Mouse (Mus musculus): ENCODE measurements around the gene Xpo6.

The Xpo6 gene

DNA sequence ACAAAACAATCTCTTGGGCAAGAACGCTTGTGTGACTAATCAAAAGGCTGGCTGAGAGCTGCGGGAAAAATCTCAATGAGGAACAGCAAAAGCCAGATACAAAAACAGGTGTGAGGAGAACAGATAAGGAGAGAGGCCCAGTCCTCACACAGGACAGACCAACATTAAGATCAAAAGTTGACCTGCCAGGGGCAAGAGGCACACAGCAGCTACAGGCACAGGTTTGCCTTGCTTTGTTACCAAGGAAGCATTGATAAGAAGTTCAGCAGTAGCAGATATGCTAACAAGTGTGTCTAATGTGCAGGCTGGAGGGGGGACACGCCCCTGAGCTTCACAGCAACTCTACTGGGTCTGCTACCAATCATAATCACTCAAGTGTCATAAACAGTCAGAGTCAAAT is 73.8 kb downstream of the Xpo6 start:
- in situ Hi-C loops (cut with MboI) = no loop called here

DNA sequence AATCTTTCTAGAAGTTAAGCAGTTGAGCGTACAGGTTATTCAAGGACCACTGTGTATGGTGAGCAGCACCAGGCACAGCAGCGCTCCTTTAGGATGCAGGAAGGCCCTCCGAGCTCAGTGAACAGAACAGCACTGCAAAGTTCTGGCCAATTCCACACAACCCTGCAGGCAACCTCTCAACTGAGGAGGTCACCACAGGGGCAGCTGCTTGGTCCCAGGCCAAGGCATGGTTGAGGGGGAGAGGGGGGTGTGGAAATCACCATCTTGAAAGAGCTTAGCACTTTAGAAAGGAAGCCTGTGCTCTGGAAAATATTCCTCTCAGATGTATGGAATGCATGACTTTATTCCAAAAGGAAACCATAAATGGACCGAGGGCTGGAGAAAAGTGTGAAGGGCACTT is 78.8 kb downstream of the Xpo6 start:
- in situ Hi-C loops (cut with MboI) = no loop called here

DNA sequence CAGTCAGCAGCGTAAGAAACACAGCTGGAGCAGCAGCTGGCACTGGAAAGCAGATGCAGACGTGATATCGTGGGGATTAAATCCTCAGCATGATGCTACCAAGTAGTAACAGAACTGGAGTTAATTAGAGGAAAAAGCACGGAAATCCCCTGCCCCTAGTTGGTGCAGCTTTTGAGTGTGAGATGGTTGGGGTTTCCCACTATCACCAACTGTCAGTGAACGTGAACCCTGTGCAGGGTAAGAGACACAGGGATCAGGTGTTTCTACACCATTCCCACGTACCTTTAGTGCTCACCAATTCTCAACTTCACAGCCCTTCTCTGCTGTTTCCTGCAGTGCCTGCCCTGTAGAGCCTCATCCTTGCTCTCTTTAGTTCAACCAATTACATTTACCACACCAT is 80.5 kb downstream of the Xpo6 start:
- in situ Hi-C loops (cut with MboI) = no loop called here

DNA sequence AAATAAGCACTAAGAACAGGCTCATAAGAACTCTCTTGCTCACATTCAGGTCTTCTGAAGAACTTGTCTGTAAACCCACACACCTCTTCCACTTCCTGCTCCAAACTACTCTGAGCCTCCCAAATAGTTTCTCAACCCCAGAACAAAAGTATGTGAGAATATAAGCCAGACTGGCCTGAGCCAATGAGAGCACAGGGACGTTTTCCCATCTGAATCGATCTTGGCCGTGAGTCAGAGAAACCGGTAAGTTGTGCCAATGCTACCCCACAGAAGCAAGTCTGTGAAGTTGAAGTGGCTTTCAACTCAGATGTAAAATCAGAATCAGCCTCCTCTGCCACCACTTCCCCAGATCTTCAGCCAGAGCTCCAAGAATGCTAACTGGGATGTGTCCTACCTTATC is 87.0 kb downstream of the Xpo6 start:
- in situ Hi-C loops (cut with MboI) = no loop called here

DNA sequence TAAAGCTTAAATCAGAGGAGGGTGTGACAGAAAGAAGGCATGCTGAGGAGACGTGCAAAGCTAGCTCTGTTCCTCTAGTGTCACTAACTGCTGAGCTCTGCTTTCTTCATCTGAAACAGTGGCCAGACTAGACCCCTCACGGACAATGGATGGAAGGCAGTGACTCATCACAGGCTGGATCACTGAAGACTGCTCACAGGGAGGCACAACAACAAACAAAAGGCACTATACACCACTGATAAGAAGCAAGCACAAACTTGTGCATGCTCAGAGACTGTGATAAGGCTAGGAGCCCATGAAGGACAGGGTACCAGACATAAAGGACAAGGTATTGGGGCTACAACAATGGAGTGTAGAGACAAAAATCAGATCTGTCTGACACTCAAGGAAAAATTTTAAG is 89.1 kb downstream of the Xpo6 start:
- in situ Hi-C loops (cut with MboI) = no loop called here

DNA sequence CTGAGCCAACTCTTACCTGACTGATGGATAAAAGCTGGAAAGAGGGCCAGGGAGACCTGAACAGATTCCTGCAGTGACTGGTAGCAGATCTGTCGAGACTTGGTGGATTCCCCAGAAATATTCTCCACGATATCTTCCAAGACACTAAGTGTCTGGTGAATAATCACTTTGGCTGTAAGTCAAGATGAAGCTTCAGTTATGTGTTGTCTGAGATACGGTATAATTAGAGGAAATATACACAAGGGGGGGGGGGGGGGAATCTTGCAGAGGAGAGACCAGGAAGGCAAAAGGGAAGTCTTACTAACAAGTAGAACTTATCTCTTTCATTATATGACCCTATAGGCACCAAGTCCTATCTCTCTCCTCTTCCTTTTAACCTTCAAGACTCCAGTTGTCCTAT is 90.4 kb downstream of the Xpo6 start:
- in situ Hi-C loops (cut with MboI) = no loop called here

DNA sequence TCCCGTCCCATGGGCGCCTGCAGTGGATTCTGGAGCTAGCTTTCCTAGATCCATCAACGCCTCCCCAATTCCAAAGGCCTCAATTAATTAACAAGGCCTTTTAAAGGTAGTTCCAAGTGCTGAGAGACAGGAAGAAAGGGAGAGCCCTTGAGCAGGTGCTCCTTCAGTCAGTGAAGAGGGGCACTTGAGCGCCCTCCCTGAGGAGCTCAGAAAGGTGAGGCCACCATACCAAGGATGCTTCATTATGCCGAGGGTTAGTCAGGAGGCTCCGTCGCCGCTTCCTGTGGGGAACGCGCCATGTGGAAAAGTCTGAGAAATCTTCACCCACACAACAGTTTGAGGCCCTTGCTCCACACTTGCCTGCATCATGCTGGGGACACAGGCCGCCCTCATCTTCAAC is 99.9 kb downstream of the Xpo6 start:
- in situ Hi-C loops (cut with MboI) = no loop called here

DNA sequence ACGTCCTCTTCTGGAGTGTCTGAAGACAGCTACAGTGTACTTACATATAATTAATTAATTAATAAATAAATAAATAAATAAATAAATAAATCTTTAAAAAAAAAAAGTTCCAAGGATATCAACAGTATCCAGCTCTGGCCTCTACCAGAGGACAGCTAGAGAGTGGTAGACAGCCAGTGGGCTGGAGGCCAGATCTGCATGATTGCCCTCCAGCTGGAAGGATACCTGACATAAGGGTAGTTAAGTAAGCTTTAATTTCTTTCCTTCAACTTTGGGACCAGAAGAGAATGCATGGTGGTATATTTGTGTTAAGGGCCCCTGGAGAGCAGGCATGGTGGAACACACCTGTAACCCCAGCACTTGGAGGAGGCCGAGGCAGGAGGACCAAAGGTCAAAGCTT is 100.5 kb downstream of the Xpo6 start:
- in situ Hi-C loops (cut with MboI) = no loop called here

DNA sequence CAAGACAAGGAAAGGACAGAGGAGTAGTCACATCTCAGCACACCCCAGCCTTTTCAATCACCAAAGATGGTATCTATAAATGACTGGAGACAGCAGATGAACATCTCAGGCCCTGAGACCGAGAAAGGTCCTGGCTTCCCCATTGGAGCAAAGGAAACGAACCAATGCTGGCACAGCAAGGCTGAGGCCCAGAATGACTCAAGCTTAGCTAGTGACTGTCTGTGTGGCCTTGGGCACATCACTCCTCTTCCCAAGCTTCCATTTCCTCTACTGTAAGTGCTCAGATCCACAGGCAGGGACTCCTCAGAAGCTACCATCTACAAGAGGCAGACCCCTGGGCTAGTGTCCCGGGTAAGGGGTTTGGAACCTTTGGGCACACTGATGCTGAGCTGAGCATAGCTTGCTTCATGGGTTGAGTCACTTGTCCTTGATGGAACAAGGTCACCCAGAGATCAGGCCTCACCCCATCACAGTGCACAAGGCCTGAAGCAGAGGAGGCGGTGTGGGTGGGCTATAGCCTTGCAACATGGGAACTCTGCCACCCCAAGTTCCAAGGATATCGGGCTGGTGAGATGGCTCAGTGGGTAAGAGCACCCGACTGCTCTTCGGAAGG is 101.0 kb downstream of the Xpo6 start:
- in situ Hi-C loops (cut with MboI) = no loop called here

DNA sequence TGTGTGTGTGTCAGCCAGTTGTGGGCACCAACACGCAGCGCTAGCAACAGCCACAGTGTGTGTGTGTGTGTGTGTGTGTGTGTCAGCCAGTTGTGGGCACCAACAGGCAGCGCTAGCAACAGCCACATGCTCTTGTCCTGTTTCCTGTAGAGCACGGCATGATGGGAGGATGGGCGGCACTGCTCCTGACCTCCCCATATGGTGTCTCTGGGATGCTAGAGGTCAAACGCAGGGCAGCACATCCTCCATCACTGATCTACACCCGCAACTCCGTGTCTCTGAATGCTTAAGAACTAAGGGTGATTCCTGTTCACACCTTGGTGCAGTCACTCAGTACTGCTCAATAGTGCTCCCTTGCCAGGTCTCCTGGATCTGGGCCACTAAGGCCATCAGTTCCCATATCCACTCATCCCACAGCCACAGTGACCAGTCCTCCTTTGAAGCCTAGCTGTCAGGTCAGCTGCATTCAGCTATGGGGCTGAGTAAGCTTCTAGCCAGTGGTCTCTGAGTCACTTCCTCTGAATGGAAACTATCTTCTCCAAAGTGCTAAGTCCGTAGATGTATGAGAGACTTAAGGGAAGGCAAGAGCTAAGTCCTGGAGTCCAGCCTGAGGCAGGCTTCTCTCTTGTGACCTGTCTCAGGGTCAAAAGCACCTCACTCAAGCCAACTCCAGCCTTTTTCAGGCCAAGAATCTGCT is 102.9 kb downstream of the Xpo6 start:
- in situ Hi-C loops (cut with MboI) = no loop called here

DNA sequence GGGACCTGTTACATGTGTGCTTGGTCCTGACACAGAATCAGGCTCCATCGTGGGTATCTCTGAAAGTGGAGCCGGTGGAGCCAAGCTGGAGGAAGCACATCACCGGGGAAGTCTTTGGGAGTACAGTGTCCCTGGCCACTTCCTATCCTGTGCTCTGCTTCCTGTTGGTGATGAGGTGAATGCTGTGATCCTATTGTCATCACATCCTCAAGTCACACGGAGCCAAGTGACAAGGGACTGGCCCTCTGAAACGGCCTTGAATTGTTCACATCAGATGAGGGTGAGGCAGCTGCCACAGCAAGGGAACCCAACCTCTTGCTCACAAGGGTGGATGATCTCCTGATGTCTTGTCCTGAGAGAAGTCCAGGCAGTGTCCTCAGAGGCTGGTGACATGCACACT is 103.7 kb downstream of the Xpo6 start:
- in situ Hi-C loops (cut with MboI) = no loop called here

DNA sequence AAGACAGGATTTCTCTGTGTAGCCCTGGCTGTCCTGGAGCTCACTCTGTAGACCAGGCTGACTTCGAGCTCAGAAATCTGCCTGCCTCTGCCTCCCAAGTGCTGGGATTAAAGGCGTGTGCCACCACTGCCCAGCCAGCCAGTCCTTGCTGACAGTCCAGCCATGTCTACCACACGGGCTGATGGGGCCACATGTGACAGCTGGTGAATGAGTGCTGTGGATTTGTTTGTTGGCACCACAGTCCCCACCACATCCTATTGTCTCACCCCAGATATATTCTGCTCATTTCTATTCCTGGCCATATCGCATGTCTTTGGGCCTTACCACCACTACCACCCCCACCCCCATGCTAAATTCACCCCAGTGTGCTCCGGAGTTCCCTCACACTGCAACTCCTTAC is 105.6 kb downstream of the Xpo6 start:
- in situ Hi-C loops (cut with MboI) = no loop called here

DNA sequence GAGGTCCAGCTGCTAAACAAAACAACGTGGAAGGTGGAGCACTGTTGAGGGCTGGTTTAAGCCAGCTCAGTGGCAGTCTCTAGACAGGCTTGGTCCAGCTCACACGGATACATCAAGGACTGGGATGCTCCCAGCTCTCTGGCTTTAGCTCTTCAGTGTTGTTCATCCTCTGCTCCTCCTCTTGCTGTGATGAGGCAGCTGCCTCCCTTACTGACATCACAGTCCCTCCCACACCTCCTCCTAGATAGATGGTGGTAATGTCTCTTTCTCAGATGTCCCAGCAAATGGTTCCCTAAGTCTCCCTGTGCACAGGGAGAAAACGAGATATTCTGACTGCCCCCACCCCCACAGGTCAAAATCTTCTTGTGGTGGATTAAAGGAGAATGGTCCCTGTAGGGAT is 107.1 kb downstream of the Xpo6 start:
- in situ Hi-C loops (cut with MboI) = no loop called here

DNA sequence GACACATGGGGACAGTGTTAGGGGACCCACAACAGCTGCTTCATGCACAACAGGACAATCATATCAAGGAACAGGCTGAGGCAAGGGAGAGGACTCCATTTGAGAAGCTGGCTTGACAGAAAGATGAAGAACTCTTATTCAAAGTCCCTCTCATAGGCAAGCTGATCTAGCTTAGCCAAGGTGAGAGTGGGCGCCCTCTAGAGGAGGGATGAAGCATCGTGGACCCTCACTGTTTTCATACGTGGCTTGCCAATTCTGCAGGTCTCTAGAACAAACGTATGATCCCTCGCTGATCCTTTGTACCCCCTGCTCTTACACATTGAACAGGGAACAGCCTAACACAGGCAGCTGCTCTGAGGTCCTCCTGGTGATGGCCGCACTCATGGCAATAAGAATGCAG is 110.5 kb downstream of the Xpo6 start:
- in situ Hi-C loops (cut with MboI) = no loop called here

DNA sequence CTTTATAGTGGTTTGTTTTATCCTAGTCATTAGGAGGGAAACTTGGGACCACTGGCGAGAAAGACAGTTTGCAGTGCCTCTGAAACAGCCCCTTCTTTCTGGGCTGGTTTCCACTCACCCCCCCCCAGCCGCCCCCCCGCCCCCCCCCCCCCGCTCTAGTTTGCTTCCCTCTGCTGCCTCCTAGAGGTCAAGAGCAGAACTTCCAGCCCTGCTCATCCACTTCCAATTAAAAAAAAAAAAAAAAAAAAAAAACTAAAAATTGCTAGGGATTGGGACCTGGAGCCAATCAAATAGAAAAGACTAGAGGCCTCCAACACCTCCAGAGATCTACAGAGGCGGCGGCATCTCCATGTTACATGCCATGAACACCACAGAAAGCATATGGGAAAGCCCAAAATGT is 112.1 kb downstream of the Xpo6 start:
- in situ Hi-C loops (cut with MboI) = no loop called here

DNA sequence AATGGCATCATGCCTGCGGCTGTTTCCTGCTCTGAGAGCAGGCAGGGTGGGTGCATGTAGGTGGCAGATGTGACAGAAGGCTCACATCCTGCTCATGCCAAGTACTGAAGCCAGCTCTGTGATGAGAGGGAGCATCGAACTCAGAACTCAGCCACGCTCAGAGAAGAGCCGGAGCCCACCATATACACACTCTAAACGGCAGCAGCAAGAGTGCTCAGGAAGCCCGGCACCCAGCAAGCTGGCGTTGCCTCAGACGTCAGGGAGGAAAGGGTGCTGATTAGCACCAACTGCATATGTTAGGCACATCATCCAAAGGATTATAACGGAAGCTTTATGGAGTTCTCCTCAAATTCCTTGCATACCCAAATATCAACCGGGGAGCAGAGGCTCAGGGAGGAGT is 112.7 kb downstream of the Xpo6 start:
- in situ Hi-C loops (cut with MboI) = no loop called here

DNA sequence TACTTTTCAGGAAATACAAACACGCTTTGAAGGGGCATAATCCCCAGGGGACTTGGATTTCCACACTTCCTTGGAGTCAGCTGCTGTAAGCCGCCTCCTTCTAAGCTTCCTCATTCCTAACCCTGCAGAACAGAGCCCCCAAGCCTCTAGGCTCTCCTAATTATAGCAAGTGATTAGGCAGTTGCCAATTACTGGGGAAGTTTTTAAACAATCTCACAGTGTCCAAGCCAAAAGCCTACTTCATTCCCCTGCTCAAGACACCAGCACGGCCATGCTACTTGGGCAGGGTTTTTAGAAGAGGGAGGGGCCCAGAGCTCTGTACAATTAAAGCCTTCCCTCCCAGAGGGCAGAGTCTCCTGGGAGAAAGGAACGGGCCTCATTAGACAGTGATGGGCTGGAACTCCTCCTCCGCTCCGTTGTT is 114.0 kb downstream of the Xpo6 start:
- in situ Hi-C loops (cut with MboI) = no loop called here

DNA sequence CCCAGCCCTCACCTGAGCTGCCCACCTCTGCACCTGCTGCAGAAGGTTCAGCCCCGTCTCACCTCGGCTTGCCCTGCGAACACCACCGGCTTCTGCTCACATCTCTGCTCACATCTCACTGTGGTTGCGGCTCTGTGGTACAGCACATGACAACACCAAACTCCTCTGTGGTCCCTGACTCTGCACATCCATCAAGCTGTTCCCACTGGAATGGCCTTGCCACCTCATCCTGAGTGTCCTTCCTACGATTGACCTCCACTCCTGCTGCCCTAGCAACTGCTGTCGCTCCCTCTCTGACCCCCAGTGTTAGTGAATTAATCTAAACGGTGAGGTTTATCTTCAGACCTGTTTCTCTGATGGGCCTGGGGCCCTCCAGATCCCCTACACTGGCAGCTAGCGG is 115.1 kb downstream of the Xpo6 start:
- in situ Hi-C loops (cut with MboI) = no loop called here

DNA sequence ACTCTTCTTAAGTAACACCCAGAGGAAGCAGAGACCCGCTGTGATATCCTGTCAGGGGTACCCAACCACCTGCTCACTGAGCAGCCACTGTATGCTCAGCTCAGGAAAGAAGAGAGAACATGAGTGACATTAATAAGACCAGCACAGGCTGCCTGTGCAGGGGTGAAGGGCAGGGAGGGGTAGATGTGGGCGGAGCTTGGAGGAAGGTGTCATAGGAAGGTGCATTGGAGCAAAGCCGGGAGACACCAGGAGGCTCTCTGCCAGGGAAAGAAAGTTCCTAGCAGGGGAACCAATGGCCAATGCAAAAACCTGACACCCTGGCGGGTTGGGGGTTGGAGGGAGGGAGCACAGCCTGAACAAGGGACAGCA is 116.3 kb downstream of the Xpo6 start:
- in situ Hi-C loops (cut with MboI) = no loop called here

DNA sequence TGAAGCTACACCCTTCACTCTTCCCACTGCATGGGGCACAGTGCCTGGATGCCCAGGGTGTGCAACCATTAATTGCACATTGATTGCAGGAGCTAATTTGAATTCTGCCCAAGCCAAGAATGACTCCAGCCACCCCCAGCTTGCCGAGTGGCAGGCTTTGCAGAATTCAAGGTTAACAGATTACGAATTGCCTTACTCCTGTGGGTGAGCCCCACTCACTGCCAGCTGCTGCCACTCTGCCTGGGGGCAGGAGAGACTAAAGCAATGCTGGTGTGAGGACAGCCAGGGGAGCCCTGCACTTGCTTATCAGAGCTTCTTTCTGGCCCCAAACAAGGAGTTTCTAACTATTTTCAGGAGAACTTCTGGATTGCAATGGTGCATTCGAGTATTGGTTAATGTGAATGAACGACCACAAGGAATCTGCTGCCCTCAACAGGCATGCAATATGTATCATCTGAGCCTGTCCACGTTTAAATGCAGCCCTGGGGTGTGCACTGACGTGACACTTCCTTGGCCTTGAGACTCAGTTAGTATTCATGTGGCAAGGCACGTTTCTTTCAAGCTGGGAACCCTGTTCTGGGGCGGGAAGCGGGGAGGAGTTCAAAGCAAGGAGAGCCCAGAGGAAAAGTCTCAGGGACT is 116.8 kb downstream of the Xpo6 start:
- in situ Hi-C loops (cut with MboI) = no loop called here

DNA sequence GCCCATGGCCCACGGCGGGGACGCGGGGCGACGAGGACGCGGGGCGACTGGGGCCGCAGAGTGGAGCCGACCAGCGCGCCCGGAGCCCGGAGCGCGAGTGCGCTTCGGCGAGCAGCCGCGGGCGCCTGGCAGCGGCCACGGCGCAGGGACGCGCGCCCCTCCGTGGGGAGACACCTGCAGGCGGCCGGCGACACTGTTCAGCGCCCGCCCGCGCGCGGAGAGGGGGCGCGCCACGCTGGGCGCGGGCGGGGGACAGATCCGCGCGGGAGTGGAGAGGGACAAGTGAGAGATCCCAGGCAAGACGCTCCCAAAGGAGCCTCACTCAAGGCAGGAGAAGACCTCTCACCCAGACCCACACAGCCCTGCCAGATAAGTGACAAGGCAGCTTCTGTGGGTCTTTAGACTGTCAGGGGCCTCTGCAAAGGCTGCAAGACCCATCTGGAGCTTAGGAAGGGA is 118.0 kb downstream of the Xpo6 start, which contains the start of gene Gsg1l:
Gene Gsg1l, minus strand, starts transcription at position 126 of the 456 bp plus-strand sequence.
- in situ Hi-C loops (cut with MboI) = no loop called here

DNA sequence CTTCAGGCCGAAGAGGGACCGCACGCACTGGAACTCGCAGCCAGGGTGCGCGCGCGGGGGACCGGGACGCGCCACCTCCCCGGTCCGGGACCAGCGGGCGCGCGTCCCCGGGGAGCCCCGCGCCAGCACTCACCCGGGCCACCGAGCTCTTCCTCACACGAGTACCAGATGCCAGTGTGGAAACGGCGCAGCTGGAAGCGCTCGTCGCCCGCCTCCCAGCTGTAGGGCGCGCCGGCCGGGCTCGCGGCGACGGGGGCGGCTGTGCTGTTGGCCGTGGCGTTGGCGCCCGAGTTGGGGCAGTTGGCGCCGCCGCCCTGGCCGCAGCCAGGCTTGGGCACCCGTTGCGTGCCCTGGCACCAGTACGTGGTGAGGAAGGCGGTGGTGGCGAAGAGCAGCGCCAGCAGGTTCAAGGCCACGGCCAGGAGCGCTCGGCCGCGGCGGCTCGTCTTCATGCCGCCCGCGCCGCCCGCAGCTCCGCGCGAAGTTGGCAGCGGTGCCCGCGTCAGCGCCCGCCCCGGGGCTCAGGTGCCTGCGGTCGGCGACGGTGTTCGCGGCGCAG is 118.5 kb downstream of the Xpo6 start:
- in situ Hi-C loops (cut with MboI) = no loop called here
